Mouse (Mus musculus): ENCODE measurements around the gene Camta1. TPM values are rescaled to one million over a fixed set of nuclear protein-coding genes. Genes with fewer than 3 reads are reported as not detected.

The Camta1 gene
- polyA plus RNA-seq, 1 experiment from 2014 or later: 78.7 TPM

GRCm38 (mm10) chr4:151618420-151619310 lies 243.0 kb downstream of the Camta1 start:
- H3K4me1 ChIP-seq: no peaks in the 10 kb centered on the region
- no peak overlapping the region for H3K4me2 ChIP-seq
- no peak for ATAC-seq (ENCODE audit: borderline replicate concordance, extremely low read depth, low FRiP score, low TSS enrichment)
- no peaks in the 10 kb centered on the region for H3K9me3 ChIP-seq
- no peak overlapping the region for H3K9ac ChIP-seq
- H3K27me3 ChIP-seq: no peaks in the 10 kb centered on the region
- WGBS: 37% methylated on average over 21 of the region's 21 CpGs
- no peak overlapping the region for H3K27ac ChIP-seq
- H3K4me3 ChIP-seq: no peak overlapping the region
- no peaks in the 10 kb centered on the region for H3K36me3 ChIP-seq

GRCm38 (mm10) chr4:151611621-151612020 lies 250.1 kb downstream of the Camta1 start:
- Histone ChIP-seq H3K4me2 (no peak overlapping the region), H3K9me3 (no peaks in the 10 kb centered on the region), H3K27me3 (no peaks in the 10 kb centered on the region), H3K4me3 (no peak overlapping the region), H3K27ac (no peak overlapping the region), H3K9ac (no peak overlapping the region), H3K36me3 (no peaks in the 10 kb centered on the region), H3K4me1 (no peaks in the 10 kb centered on the region)
- ATAC-seq (ENCODE audit: borderline replicate concordance, extremely low read depth, low FRiP score, low TSS enrichment): no peak
- WGBS: 75% methylated on average over 6 of the region's 6 CpGs

GRCm38 (mm10) chr4:151610266-151610665 lies 251.4 kb downstream of the Camta1 start:
- WGBS: 15% methylated on average over 8 of the region's 8 CpGs
- Histone ChIP-seq H3K4me2 (no peak overlapping the region), H3K9ac (no peak overlapping the region), H3K36me3 (no peaks in the 10 kb centered on the region), H3K4me1 (no peaks in the 10 kb centered on the region), H3K4me3 (no peak overlapping the region), H3K9me3 (no peaks in the 10 kb centered on the region), H3K27ac (no peak overlapping the region), H3K27me3 (no peaks in the 10 kb centered on the region)
- ATAC-seq (ENCODE audit: borderline replicate concordance, extremely low read depth, low FRiP score, low TSS enrichment): no peak

- WGBS: 27% methylated on average over 6 of the region's 6 CpGs
Observed at GRCm38 (mm10) chr4:151604907-151605306, 256.8 kb downstream of the Camta1 start.

GRCm38 (mm10) chr4:151604481-151604880 lies 257.2 kb downstream of the Camta1 start:
- Histone ChIP-seq H3K27me3 (no peaks in the 10 kb centered on the region), H3K9me3 (no peaks in the 10 kb centered on the region), H3K4me3 (no peak overlapping the region), H3K27ac (no peak overlapping the region), H3K36me3 (no peaks in the 10 kb centered on the region), H3K4me2 (no peak overlapping the region), H3K4me1 (no peaks in the 10 kb centered on the region), H3K9ac (no peak overlapping the region)
- WGBS: 5% methylated on average over 16 of the region's 16 CpGs
- ATAC-seq (ENCODE audit: borderline replicate concordance, extremely low read depth, low FRiP score, low TSS enrichment): peak; percentile 94

More at GRCm38 (mm10) chr4:151604907-151605306, 256.8 kb downstream of the Camta1 start:
- Histone ChIP-seq H3K4me2 (no peak overlapping the region), H3K36me3 (no peaks in the 10 kb centered on the region), H3K9ac (no peak overlapping the region), H3K9me3 (no peaks in the 10 kb centered on the region), H3K27ac (no peak overlapping the region), H3K4me3 (no peak overlapping the region), H3K4me1 (no peaks in the 10 kb centered on the region), H3K27me3 (no peaks in the 10 kb centered on the region)
- ATAC-seq (ENCODE audit: borderline replicate concordance, extremely low read depth, low FRiP score, low TSS enrichment): peak; percentile 81

- H3K36me3 ChIP-seq: no peaks in the 10 kb centered on the region
- H3K4me1 ChIP-seq: no peaks in the 10 kb centered on the region
- no peak overlapping the region for H3K4me3 ChIP-seq
- no peaks in the 10 kb centered on the region for H3K9me3 ChIP-seq
- H3K4me2 ChIP-seq: no peak overlapping the region
- WGBS: 81% methylated on average over 9 of the region's 9 CpGs
- H3K9ac ChIP-seq: no peak overlapping the region
- H3K27me3 ChIP-seq: no peaks in the 10 kb centered on the region
- H3K27ac ChIP-seq: no peak overlapping the region
- no peak for ATAC-seq (ENCODE audit: borderline replicate concordance, extremely low read depth, low FRiP score, low TSS enrichment)
Observed at GRCm38 (mm10) chr4:151603586-151603985, 258.1 kb downstream of the Camta1 start.

GRCm38 (mm10) chr4:151595116-151595515 lies 266.6 kb downstream of the Camta1 start:
- Histone ChIP-seq H3K36me3 (no peaks in the 10 kb centered on the region), H3K9me3 (no peaks in the 10 kb centered on the region), H3K27me3 (no peaks in the 10 kb centered on the region), H3K9ac (no peak overlapping the region), H3K27ac (no peak overlapping the region), H3K4me3 (no peak overlapping the region), H3K4me2 (no peak overlapping the region), H3K4me1 (no peaks in the 10 kb centered on the region)
- ATAC-seq (ENCODE audit: borderline replicate concordance, extremely low read depth, low FRiP score, low TSS enrichment): no peak
- 55% methylated on average over 8 of the region's 8 CpGs for WGBS

- H3K27me3 ChIP-seq: no peaks in the 10 kb centered on the region
- H3K36me3 ChIP-seq: no peaks in the 10 kb centered on the region
- H3K4me3 ChIP-seq: no peak overlapping the region
- no peak overlapping the region for H3K27ac ChIP-seq
- H3K4me2 ChIP-seq: no peak overlapping the region
- H3K4me1 ChIP-seq: no peaks in the 10 kb centered on the region
- WGBS: 71% methylated on average over 7 of the region's 7 CpGs
- H3K9ac ChIP-seq: no peak overlapping the region
- H3K9me3 ChIP-seq: no peaks in the 10 kb centered on the region
- ATAC-seq (ENCODE audit: borderline replicate concordance, extremely low read depth, low FRiP score, low TSS enrichment): no peak
Observed at GRCm38 (mm10) chr4:151593042-151593441, 268.6 kb downstream of the Camta1 start.

- H3K4me3 ChIP-seq: no peak overlapping the region
- H3K9ac ChIP-seq: no peak overlapping the region
- no peaks in the 10 kb centered on the region for H3K9me3 ChIP-seq
- H3K27me3 ChIP-seq: no peaks in the 10 kb centered on the region
- no peak for ATAC-seq (ENCODE audit: borderline replicate concordance, extremely low read depth, low FRiP score, low TSS enrichment)
- no peak overlapping the region for H3K4me2 ChIP-seq
- H3K4me1 ChIP-seq: no peaks in the 10 kb centered on the region
- WGBS: 71% methylated on average over 9 of the region's 9 CpGs
- no peaks in the 10 kb centered on the region for H3K36me3 ChIP-seq
- H3K27ac ChIP-seq: no peak overlapping the region
Observed at GRCm38 (mm10) chr4:151586074-151586473, 275.6 kb downstream of the Camta1 start.

- no peak for ATAC-seq (ENCODE audit: borderline replicate concordance, extremely low read depth, low FRiP score, low TSS enrichment)
Observed at GRCm38 (mm10) chr4:151577961-151578360, 283.7 kb downstream of the Camta1 start.

GRCm38 (mm10) chr4:151576291-151577108 lies 285.2 kb downstream of the Camta1 start:
- 73% methylated on average over 15 of the region's 15 CpGs for WGBS
- Histone ChIP-seq H3K36me3 (no peaks in the 10 kb centered on the region), H3K27ac (no peak overlapping the region), H3K27me3 (no peaks in the 10 kb centered on the region), H3K4me2 (no peak overlapping the region), H3K9ac (no peak overlapping the region), H3K4me3 (no peak overlapping the region), H3K4me1 (no peaks in the 10 kb centered on the region), H3K9me3 (no peaks in the 10 kb centered on the region)
- no peak for ATAC-seq (ENCODE audit: borderline replicate concordance, extremely low read depth, low FRiP score, low TSS enrichment)

More at GRCm38 (mm10) chr4:151577961-151578360, 283.7 kb downstream of the Camta1 start:
- H3K4me2 ChIP-seq: no peak overlapping the region
- H3K27ac ChIP-seq: no peak overlapping the region
- H3K36me3 ChIP-seq: no peaks in the 10 kb centered on the region
- no peaks in the 10 kb centered on the region for H3K9me3 ChIP-seq
- WGBS: 76% methylated on average over 3 of the region's 3 CpGs
- H3K4me1 ChIP-seq: no peaks in the 10 kb centered on the region
- H3K4me3 ChIP-seq: no peak overlapping the region
- H3K27me3 ChIP-seq: no peaks in the 10 kb centered on the region
- no peak overlapping the region for H3K9ac ChIP-seq

- whole genome bisulfite sequencing: 54% methylated on average over 5 of the region's 5 CpGs
Observed at GRCm38 (mm10) chr4:151572716-151573115, 289.0 kb downstream of the Camta1 start.

More at GRCm38 (mm10) chr4:151572716-151573115, 289.0 kb downstream of the Camta1 start:
- Histone ChIP-seq H3K9ac (no peak overlapping the region), H3K4me1 (no peaks in the 10 kb centered on the region), H3K4me3 (no peak overlapping the region), H3K36me3 (no peaks in the 10 kb centered on the region), H3K4me2 (no peak overlapping the region), H3K27me3 (no peaks in the 10 kb centered on the region), H3K27ac (no peak overlapping the region), H3K9me3 (no peaks in the 10 kb centered on the region)
- no peak for ATAC-seq (ENCODE audit: borderline replicate concordance, extremely low read depth, low FRiP score, low TSS enrichment)

Data from lung, embryonic 15.5 days (tissue).